Mouse (Mus musculus): ENCODE results near the gene Arhgap5. TPM values are rescaled to one million over a fixed set of nuclear protein-coding genes. Genes with fewer than 3 reads are reported as not detected.

Gene Arhgap5
- total RNA-seq, 1 experiment, result 65.5 TPM

DNA sequence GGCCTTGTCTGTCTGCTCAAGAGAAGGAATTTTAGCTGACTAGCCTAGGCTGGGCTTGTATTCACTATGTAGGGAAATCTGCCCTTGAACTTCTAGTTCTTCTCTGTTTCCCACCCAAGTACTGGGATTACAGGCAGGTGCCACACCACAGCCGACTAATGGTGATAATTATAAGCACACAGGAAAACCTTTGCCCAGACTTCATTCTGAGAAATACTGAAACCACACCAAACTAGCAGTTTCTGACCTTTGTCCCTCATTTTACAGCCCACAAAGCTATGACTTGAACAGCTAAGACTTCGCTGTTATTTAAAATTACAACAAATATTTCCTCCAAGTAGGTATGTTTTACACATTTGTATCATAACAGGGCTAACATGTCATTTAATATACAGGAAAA lies 98.7 kb downstream of the Arhgap5 start:
- H3K4me3 ChIP-seq (ENCODE audit: insufficient read depth in 1 of 2, low read depth in 1 of 2, low read length in 2 of 2, poor library complexity in 1 of 2, severe bottlenecking in 1 of 2), result peak overlapping the region; percentile 76 to 98
- H3K9me3 ChIP-seq (ENCODE audit: control insufficient read depth, insufficient read depth, low read depth, low read length), result no peaks in the 10 kb centered on the region; the same call in 1 of the 2 replicates
- H3K4me1 ChIP-seq (ENCODE audit: control insufficient read depth in 2 of 2, insufficient read depth in 2 of 2, low read length in 2 of 2, poor library complexity in 1 of 2), result peaks cover 4% of the 10 kb centered on the region in 2 experiments; a peak in 1 of 4 replicates
- no peak for DNase-seq (ENCODE audit: low read depth, low spot score)
- no peak for TF ChIP-seq ZNF384 (IDR thresholded peaks at IDR 0.05; ENCODE audit: low read depth, low read length)
- TF ChIP-seq CHD2 (IDR thresholded peaks at IDR 0.05; ENCODE audit: low read depth, low read length), result no peak
- no peak for TF ChIP-seq HCFC1 (IDR thresholded peaks at IDR 0.05; ENCODE audit: borderline replicate concordance, insufficient read depth, low read length)
- no peak for TF ChIP-seq MAFK (IDR thresholded peaks at IDR 0.05; ENCODE audit: insufficient read depth, low read depth, low read length)
- TF ChIP-seq ZC3H11A (IDR thresholded peaks at IDR 0.05; ENCODE audit: borderline replicate concordance, low read depth, low read length), result no peak
- H3K9ac ChIP-seq (ENCODE audit: insufficient read depth, low read depth, low read length, poor library complexity, severe bottlenecking), result peak overlapping the region; percentile 25; the same call in 1 of the 2 replicates
- H3K36me3 ChIP-seq (ENCODE audit: control insufficient read depth, insufficient read depth, low read length, poor library complexity, severe bottlenecking), result no peaks in the 10 kb centered on the region
- in situ Hi-C loops (cut with MboI; ENCODE audit: low sequenced_read_pairs in 2 of 2, unreplicated experiment in 2 of 2), result no loop called here
- no peak overlapping the region for H3K27ac ChIP-seq (ENCODE audit: insufficient read depth, low read depth, low read length, poor library complexity, severe bottlenecking)

DNA sequence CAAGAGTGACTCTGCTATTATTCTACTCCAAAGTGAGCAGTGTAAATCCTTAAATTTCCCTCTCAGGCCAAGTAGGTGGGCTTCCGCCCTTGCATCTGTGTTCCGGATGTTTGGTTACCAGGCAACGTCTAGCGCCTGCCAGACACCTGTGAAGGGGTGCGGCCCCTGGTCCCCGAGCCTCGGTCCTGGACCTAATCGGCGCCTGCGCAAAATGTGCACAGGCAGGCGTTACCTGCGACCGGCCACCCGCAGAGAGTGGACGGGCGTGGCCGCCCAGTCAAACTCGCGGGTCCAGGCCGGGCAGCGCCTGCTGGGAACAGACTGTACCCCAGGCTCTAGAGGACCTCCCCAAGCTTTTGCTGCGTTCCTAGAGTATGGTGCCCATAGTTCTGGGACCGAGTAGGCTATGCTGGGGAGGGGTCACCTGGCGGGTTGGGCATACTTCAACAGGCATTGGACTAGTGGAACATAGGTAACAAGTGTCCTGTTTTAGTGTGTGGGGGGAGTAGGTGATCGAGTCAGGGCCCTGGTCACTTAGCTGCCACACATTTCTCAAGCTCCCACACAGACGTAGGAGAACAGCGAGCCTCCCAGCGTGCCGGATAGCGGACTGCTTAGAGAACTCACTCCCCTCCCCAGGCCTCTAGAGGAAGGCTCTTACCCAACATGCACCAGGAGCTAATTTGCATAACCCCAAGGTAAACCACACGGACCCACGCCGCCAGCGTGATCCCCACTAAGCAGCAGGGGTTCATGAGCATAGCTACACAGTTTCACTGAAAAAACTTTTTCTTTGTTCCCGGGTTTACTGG lies 99.3 kb downstream of the Arhgap5 start:
- H3K4me1 ChIP-seq (ENCODE audit: control insufficient read depth in 2 of 2, insufficient read depth in 2 of 2, low read length in 2 of 2, poor library complexity in 1 of 2), result peaks cover 4% of the 10 kb centered on the region in 2 experiments; a peak in 1 of 4 replicates
- H3K27ac ChIP-seq (ENCODE audit: insufficient read depth, low read depth, low read length, poor library complexity, severe bottlenecking), result peak overlapping the region; percentile 68; the same call in 1 of the 2 replicates
- H3K36me3 ChIP-seq (ENCODE audit: control insufficient read depth, insufficient read depth, low read length, poor library complexity, severe bottlenecking), result no peaks in the 10 kb centered on the region
- peak overlapping the region; percentile 76 for H3K9ac ChIP-seq (ENCODE audit: insufficient read depth, low read depth, low read length, poor library complexity, severe bottlenecking)
- H3K4me3 ChIP-seq (ENCODE audit: insufficient read depth in 1 of 2, low read depth in 1 of 2, low read length in 2 of 2, poor library complexity in 1 of 2, severe bottlenecking in 1 of 2), result peak overlapping the region; percentile 76 to 98
- no peaks in the 10 kb centered on the region for H3K9me3 ChIP-seq (ENCODE audit: control insufficient read depth, insufficient read depth, low read depth, low read length)
- peak; percentile 75 for DNase-seq (ENCODE audit: low read depth, low spot score)
- TF ChIP-seq MAFK (IDR thresholded peaks at IDR 0.05; ENCODE audit: insufficient read depth, low read depth, low read length), result 0 out of 2 replicates have a peak, but pooled peaks have one; percentile 11
- TF ChIP-seq CHD2 (IDR thresholded peaks at IDR 0.05; ENCODE audit: low read depth, low read length), result no peak
- in situ Hi-C loops (cut with MboI; ENCODE audit: low sequenced_read_pairs in 2 of 2, unreplicated experiment in 2 of 2), result no loop called here

DNA sequence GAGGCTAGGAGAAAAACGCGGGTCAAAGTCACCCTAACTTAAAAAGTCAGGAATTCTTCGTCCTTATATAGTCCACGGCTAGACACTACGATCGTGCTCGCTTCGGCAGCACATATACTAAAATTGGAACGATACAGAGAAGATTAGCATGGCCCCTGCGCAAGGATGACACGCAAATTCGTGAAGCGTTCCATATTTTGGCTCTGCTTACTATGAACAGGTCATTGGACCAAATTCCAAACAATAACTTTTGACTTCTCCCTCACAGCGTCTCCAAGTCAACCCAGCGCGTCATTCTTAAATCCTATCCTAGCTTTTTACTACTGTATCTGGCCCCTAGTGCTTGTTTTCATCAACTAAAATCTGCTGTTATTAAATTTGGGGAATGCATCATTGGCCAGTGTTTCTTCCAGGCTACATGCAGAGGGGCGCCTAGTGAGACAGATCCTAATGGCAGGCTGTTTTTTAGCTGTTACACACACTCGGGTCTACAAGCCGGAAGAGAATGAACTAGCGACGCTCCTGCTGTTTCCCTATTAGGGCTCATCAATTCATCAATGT lies 100.0 kb downstream of the Arhgap5 start:
- in situ Hi-C loops (cut with MboI; ENCODE audit: low sequenced_read_pairs in 2 of 2, unreplicated experiment in 2 of 2), result no loop called here
- H3K9me3 ChIP-seq (ENCODE audit: control insufficient read depth, insufficient read depth, low read depth, low read length), result no peaks in the 10 kb centered on the region
- H3K4me1 ChIP-seq (ENCODE audit: control insufficient read depth in 2 of 2, insufficient read depth in 2 of 2, low read length in 2 of 2, poor library complexity in 1 of 2), result peaks cover 4% of the 10 kb centered on the region in 2 experiments; a peak in 1 of 4 replicates
- H3K4me3 ChIP-seq (ENCODE audit: insufficient read depth in 1 of 2, low read depth in 1 of 2, low read length in 2 of 2, poor library complexity in 1 of 2, severe bottlenecking in 1 of 2), result peak overlapping the region; percentile 76 to 98
- TF ChIP-seq MAFK (IDR thresholded peaks at IDR 0.05; ENCODE audit: insufficient read depth, low read depth, low read length) (peak; percentile 78), CHD2 (IDR thresholded peaks at IDR 0.05; ENCODE audit: low read depth, low read length) (no peak)
- no peaks in the 10 kb centered on the region for H3K36me3 ChIP-seq (ENCODE audit: control insufficient read depth, insufficient read depth, low read length, poor library complexity, severe bottlenecking)
- DNase-seq (ENCODE audit: low read depth, low spot score), result peak; percentile 69
- peak overlapping the region; percentile 68; the same call in 1 of the 2 replicates for H3K27ac ChIP-seq (ENCODE audit: insufficient read depth, low read depth, low read length, poor library complexity, severe bottlenecking)
- peak overlapping the region; percentile 76 for H3K9ac ChIP-seq (ENCODE audit: insufficient read depth, low read depth, low read length, poor library complexity, severe bottlenecking)

DNA sequence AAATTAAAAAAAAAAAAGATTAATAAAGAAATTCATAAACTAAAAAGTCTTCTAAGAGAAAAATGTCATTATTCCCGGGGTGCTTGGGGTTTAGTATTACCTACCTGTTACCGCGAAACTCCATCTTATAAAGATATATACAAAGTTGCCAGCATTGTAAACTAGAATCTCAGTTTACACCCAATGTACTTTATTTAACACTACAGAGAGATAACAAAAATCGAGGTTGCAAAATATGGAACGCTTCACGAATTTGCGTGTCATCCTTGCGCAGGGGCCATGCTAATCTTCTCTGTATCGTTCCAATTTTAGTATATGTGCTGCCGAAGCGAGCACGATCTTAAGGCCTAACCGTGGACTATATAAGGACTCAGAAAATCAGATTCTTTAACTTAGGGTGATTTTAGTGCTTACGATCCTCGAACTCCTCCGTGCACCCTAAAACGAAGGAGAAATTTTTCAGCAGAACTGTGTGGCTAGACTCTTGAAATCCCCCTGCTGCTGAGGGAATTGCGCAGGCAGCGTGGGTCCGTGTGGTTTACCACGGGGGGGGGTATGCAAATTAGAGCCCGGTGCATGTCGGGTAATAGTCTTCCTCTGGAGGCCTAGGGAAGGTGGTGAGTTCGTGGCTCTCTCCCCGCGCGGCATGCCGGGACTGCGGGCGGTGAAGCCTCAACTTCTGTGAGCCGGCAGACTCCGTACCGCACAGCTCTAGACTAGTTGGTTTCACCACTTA lies 100.7 kb downstream of the Arhgap5 start:
- H3K27ac ChIP-seq (ENCODE audit: insufficient read depth, low read depth, low read length, poor library complexity, severe bottlenecking), result peak overlapping the region; percentile 84; the same call in 1 of the 2 replicates

More for the DNA sequence above, 100.7 kb downstream of the Arhgap5 start:
- peak; percentile 89 for DNase-seq (ENCODE audit: low read depth, low spot score)
- H3K4me3 ChIP-seq (ENCODE audit: insufficient read depth in 1 of 2, low read depth in 1 of 2, low read length in 2 of 2, poor library complexity in 1 of 2, severe bottlenecking in 1 of 2), result peak overlapping the region; percentile 73 to 98
- in situ Hi-C loops (cut with MboI; ENCODE audit: low sequenced_read_pairs in 2 of 2, unreplicated experiment in 2 of 2), result no loop called here
- H3K9me3 ChIP-seq (ENCODE audit: control insufficient read depth, insufficient read depth, low read depth, low read length), result no peaks in the 10 kb centered on the region
- no peaks in the 10 kb centered on the region for H3K36me3 ChIP-seq (ENCODE audit: control insufficient read depth, insufficient read depth, low read length, poor library complexity, severe bottlenecking)
- TF ChIP-seq ZC3H11A (IDR thresholded peaks at IDR 0.05; ENCODE audit: borderline replicate concordance, low read depth, low read length) (0 out of 2 replicates have a peak, but pooled peaks have one; percentile 5), CHD2 (IDR thresholded peaks at IDR 0.05; ENCODE audit: low read depth, low read length) (no peak), ZNF384 (IDR thresholded peaks at IDR 0.05; ENCODE audit: low read depth, low read length) (no peak), HCFC1 (IDR thresholded peaks at IDR 0.05; ENCODE audit: borderline replicate concordance, insufficient read depth, low read length) (peak; percentile 45; the same call in 1 of the 2 replicates), MAFK (IDR thresholded peaks at IDR 0.05; ENCODE audit: insufficient read depth, low read depth, low read length) (no peak)
- peaks cover 4% of the 10 kb centered on the region in 2 experiments; a peak in 1 of 4 replicates for H3K4me1 ChIP-seq (ENCODE audit: control insufficient read depth in 2 of 2, insufficient read depth in 2 of 2, low read length in 2 of 2, poor library complexity in 1 of 2)
- H3K9ac ChIP-seq (ENCODE audit: insufficient read depth, low read depth, low read length, poor library complexity, severe bottlenecking), result peak overlapping the region; percentile 89

Data from ES-E14 (cell line).